Mouse (Mus musculus) liver, embryonic 16.5 days (tissue): Measurements from ENCODE around the gene Atg3. TPM values are rescaled to one million over a fixed set of nuclear protein-coding genes. Genes with fewer than 3 reads are reported as not detected.

Source experiments
- ATAC-seq: fragments of 200-750 bp; cut with Nextera tagmentation; 2 replicates; pipeline ENCODE4 v1.8.0; 2017; ENCODE audit warnings: low read depth, mild to moderate bottlenecking, moderate number of reproducible peaks, moderate library complexity
- H3K27ac ChIP-seq: fragments of 300-500 bp; sonication (generic); 2 replicates; pipeline ENCODE4 v1.5.1; 2014; ENCODE audit warnings: mild to moderate bottlenecking, low read length
- H3K27me3 ChIP-seq: fragments of 300-500 bp; sonication (generic); 2 replicates; pipeline ENCODE4 v1.6.1; 2014; ENCODE audit warnings: low read depth, low read length, mixed read lengths; ENCODE audit not compliant: control insufficient read depth, insufficient read depth
- H3K36me3 ChIP-seq: fragments of 300-500 bp; sonication (generic); 2 replicates; pipeline ENCODE4 v1.6.1; 2014; ENCODE audit warnings: mild to moderate bottlenecking; ENCODE audit not compliant: control insufficient read depth, insufficient read depth
- H3K4me1 ChIP-seq: fragments of 300-500 bp; sonication (generic); 2 replicates; pipeline ENCODE4 v1.6.1; 2014; ENCODE audit warnings: low read depth, low read length, mixed read lengths; ENCODE audit not compliant: control insufficient read depth
- H3K4me2 ChIP-seq: fragments of 300-500 bp; sonication (generic); 2 replicates; pipeline ENCODE4 v1.6.1; 2014; ENCODE audit warnings: low read depth, low read length, mixed read lengths
- H3K4me3 ChIP-seq: fragments of 300-500 bp; sonication (generic); 2 replicates; pipeline ENCODE4 v1.5.1; 2014; ENCODE audit warnings: low read depth, mild to moderate bottlenecking, low read length
- H3K9ac ChIP-seq: fragments of 300-500 bp; sonication (generic); 2 replicates; pipeline ENCODE4 v1.6.1; 2014; ENCODE audit warnings: low read depth, low read length
- H3K9me3 ChIP-seq: fragments of 300-500 bp; sonication (generic); replicated peaks from 2 replicates; pipeline ENCODE4 v1.6.1; 2016; ENCODE audit warnings: low read length; ENCODE audit not compliant: control insufficient read depth
- WGBS: fragments of 180-500 bp; shearing (Covaris S2); extraction: QIAGEN DNeasy Blood & Tissue Kit; methylation state at CpG from one replicate; pipeline ENCODE4 v1.1.7; 2014; ENCODE audit not compliant: insufficient replicate concordance; 5-methylcytosine and 5-hydroxymethylcytosine counted together
- polyA plus RNA-seq: library from polyadenylated mRNA; unstranded; fragments of >200 nt; fragmentation: Nextera tagmentation; extraction: Ambion mirVana; gene quantifications from 2 replicates; pipeline ENCODE4 v1.2.1, GENCODE M21; 2015

Gene Atg3
- polyA plus RNA-seq, 1 experiment from 2014 or later = 14.8 TPM

DNA sequence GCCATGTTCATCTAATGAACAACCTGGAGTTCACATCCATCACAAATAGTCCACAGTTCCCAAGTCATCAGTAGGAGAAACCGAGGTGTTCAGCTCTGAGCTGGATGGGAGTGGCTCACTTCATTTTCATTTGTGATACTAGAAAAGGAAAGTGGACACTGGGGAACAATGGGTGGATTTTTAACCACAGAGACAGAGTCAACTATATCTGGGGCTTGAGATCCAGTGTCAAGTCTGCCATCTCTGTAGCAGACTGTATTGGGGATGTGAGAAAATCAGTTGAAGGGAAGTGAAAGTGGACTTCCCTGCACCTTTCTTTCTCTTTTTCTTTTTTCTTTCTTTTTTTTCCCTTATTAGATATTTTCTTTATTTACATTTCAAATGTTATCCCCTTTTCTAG is 68.4 kb downstream of the Atg3 start:
- H3K27ac ChIP-seq = no peak overlapping the region
- no peak overlapping the region for H3K4me3 ChIP-seq
- no peak for ATAC-seq
- H3K36me3 ChIP-seq = no peaks in the 10 kb centered on the region
- no peaks in the 10 kb centered on the region for H3K27me3 ChIP-seq
- no peaks in the 10 kb centered on the region for H3K4me1 ChIP-seq
- 45% methylated on average over 1 of the region's 1 CpGs for WGBS
- H3K9me3 ChIP-seq = no peaks in the 10 kb centered on the region
- no peak overlapping the region for H3K4me2 ChIP-seq
- H3K9ac ChIP-seq = no peak overlapping the region

- no peak overlapping the region for H3K4me3 ChIP-seq
- no peaks in the 10 kb centered on the region for H3K36me3 ChIP-seq
- WGBS = 59% methylated on average over 1 of the region's 1 CpGs
- H3K9ac ChIP-seq = no peak overlapping the region
- H3K4me2 ChIP-seq = no peak overlapping the region
- no peaks in the 10 kb centered on the region for H3K9me3 ChIP-seq
- no peaks in the 10 kb centered on the region for H3K4me1 ChIP-seq
- no peaks in the 10 kb centered on the region for H3K27me3 ChIP-seq
- ATAC-seq = no peak
- no peak overlapping the region for H3K27ac ChIP-seq
These were observed 72.7 kb downstream of the Atg3 start for GRCm38 (mm10) chr16:45231296-45231695.

- 52% methylated on average over 3 of the region's 3 CpGs for WGBS
- Histone ChIP-seq H3K4me2 (no peak overlapping the region), H3K9ac (no peak overlapping the region), H3K4me1 (no peaks in the 10 kb centered on the region), H3K9me3 (no peaks in the 10 kb centered on the region), H3K4me3 (no peak overlapping the region), H3K27me3 (no peaks in the 10 kb centered on the region), H3K27ac (no peak overlapping the region), H3K36me3 (no peaks in the 10 kb centered on the region)
- ATAC-seq = no peak
These were observed 74.4 kb downstream of the Atg3 start for GRCm38 (mm10) chr16:45233007-45233406.

Other genes starting within 250 kb of the Atg3 start
- 0.98 and 1.3 TPM in 2 replicates for gene Cd200r3, start 215.1 kb upstream of the Atg3 start, polyA plus RNA-seq
- gene Ccdc80, start 65.4 kb upstream of the Atg3 start, polyA plus RNA-seq = 10.4 and 11.8 TPM in 2 replicates
- 7.6 and 9.4 TPM in 2 replicates for gene Slc35a5, start 79 bp upstream of the Atg3 start, polyA plus RNA-seq
- gene Btla, start 65.5 kb downstream of the Atg3 start, polyA plus RNA-seq = 0.44 and 0.57 TPM in 2 replicates